Mouse (Mus musculus): Measurements from ENCODE around the gene Cyp4f17.
A peak's percentile ranks its signal among the peaks of the same experiment; 100 is the strongest.
"Not testable (repeated sequence)": the region's sequence is repeated elsewhere in the genome, so short reads cannot be mapped to it uniquely, and the experiment has no call there.

Cyp4f17 gene

GRCm38 (mm10) chr17:32505851-32506728 lies at the start of gene Cyp4f17:
Gene Cyp4f17, plus strand, starts transcription at chr17:32506050.
- no peak; the same call in 1 of the 2 replicates for ATAC-seq (ENCODE audit: insufficient number of reproducible peaks, low FRiP score, low TSS enrichment)

GRCm38 (mm10) chr17:32468494-32468893 lies 37.4 kb upstream of the Cyp4f17 start:
- no peak for ATAC-seq (ENCODE audit: insufficient number of reproducible peaks, low FRiP score, low TSS enrichment)

- ATAC-seq (ENCODE audit: insufficient number of reproducible peaks, low FRiP score, low TSS enrichment): no peak
Measured at GRCm38 (mm10) chr17:32470795-32471194, 35.1 kb upstream of the Cyp4f17 start.

GRCm38 (mm10) chr17:32472176-32472575 lies 33.7 kb upstream of the Cyp4f17 start:
- ATAC-seq (ENCODE audit: insufficient number of reproducible peaks, low FRiP score, low TSS enrichment): no peak

GRCm38 (mm10) chr17:32474954-32475560 lies 30.8 kb upstream of the Cyp4f17 start:
- no peak for ATAC-seq (ENCODE audit: insufficient number of reproducible peaks, low FRiP score, low TSS enrichment)

- no peak for ATAC-seq (ENCODE audit: insufficient number of reproducible peaks, low FRiP score, low TSS enrichment)
Measured at GRCm38 (mm10) chr17:32477204-32477603, 28.6 kb upstream of the Cyp4f17 start.

- ATAC-seq (ENCODE audit: insufficient number of reproducible peaks, low FRiP score, low TSS enrichment): no peak
Measured at GRCm38 (mm10) chr17:32478727-32479126, 27.1 kb upstream of the Cyp4f17 start.

GRCm38 (mm10) chr17:32479554-32480506 lies 26.0 kb upstream of the Cyp4f17 start:
- no peak for ATAC-seq (ENCODE audit: insufficient number of reproducible peaks, low FRiP score, low TSS enrichment)

- no peak for ATAC-seq (ENCODE audit: insufficient number of reproducible peaks, low FRiP score, low TSS enrichment)
Measured at GRCm38 (mm10) chr17:32481766-32482165, 24.1 kb upstream of the Cyp4f17 start.

- peak; percentile 89 for ATAC-seq (ENCODE audit: insufficient number of reproducible peaks, low FRiP score, low TSS enrichment)
Measured at GRCm38 (mm10) chr17:32483200-32483599, 22.6 kb upstream of the Cyp4f17 start.

GRCm38 (mm10) chr17:32492349-32492980 lies 13.4 kb upstream of the Cyp4f17 start:
- ATAC-seq (ENCODE audit: insufficient number of reproducible peaks, low FRiP score, low TSS enrichment): no peak

GRCm38 (mm10) chr17:32494601-32495000 lies 11.2 kb upstream of the Cyp4f17 start:
- ATAC-seq (ENCODE audit: insufficient number of reproducible peaks, low FRiP score, low TSS enrichment): peak; percentile 52; the same call in 1 of the 2 replicates

- ATAC-seq (ENCODE audit: insufficient number of reproducible peaks, low FRiP score, low TSS enrichment): not testable (repeated sequence)
Measured at GRCm38 (mm10) chr17:32500511-32500910, 5.3 kb upstream of the Cyp4f17 start.

- ATAC-seq (ENCODE audit: insufficient number of reproducible peaks, low FRiP score, low TSS enrichment): no peak
Measured at GRCm38 (mm10) chr17:32501051-32501450, 4.8 kb upstream of the Cyp4f17 start.

GRCm38 (mm10) chr17:32503111-32503510 lies 2.7 kb upstream of the Cyp4f17 start:
- ATAC-seq (ENCODE audit: insufficient number of reproducible peaks, low FRiP score, low TSS enrichment): no peak

GRCm38 (mm10) chr17:32506729-32507245 lies 937 bp downstream of the Cyp4f17 start:
- no peak for ATAC-seq (ENCODE audit: insufficient number of reproducible peaks, low FRiP score, low TSS enrichment)

GRCm38 (mm10) chr17:32516126-32516525 lies 10.3 kb downstream of the Cyp4f17 start:
- no peak for ATAC-seq (ENCODE audit: insufficient number of reproducible peaks, low FRiP score, low TSS enrichment)

GRCm38 (mm10) chr17:32521981-32522380 lies 16.1 kb downstream of the Cyp4f17 start:
- ATAC-seq (ENCODE audit: insufficient number of reproducible peaks, low FRiP score, low TSS enrichment): no peak

- no peak for ATAC-seq (ENCODE audit: insufficient number of reproducible peaks, low FRiP score, low TSS enrichment)
Measured at GRCm38 (mm10) chr17:32522386-32522785, 16.5 kb downstream of the Cyp4f17 start.

- ATAC-seq (ENCODE audit: insufficient number of reproducible peaks, low FRiP score, low TSS enrichment): no peak
Measured at GRCm38 (mm10) chr17:32522816-32523215, 17.0 kb downstream of the Cyp4f17 start.

All from cerebellum, adult (tissue).